Mouse (Mus musculus) liver, embryonic 16.5 days (tissue): ENCODE results near the gene Cyp1a1. TPM values are rescaled to one million over a fixed set of nuclear protein-coding genes. Genes with fewer than 3 reads are reported as not detected.

Experiments used
- ATAC-seq: fragments of 200-750 bp; cut with Nextera tagmentation; 2 replicates; pipeline ENCODE4 v1.8.0; 2017; ENCODE audit warnings: low read depth, mild to moderate bottlenecking, moderate number of reproducible peaks, moderate library complexity
- H3K27ac ChIP-seq: fragments of 300-500 bp; sonication (generic); 2 replicates; pipeline ENCODE4 v1.5.1; 2014; ENCODE audit warnings: mild to moderate bottlenecking, low read length
- H3K27me3 ChIP-seq: fragments of 300-500 bp; sonication (generic); 2 replicates; pipeline ENCODE4 v1.6.1; 2014; ENCODE audit warnings: low read depth, low read length, mixed read lengths; ENCODE audit not compliant: control insufficient read depth, insufficient read depth
- H3K36me3 ChIP-seq: fragments of 300-500 bp; sonication (generic); 2 replicates; pipeline ENCODE4 v1.6.1; 2014; ENCODE audit warnings: mild to moderate bottlenecking; ENCODE audit not compliant: control insufficient read depth, insufficient read depth
- H3K4me1 ChIP-seq: fragments of 300-500 bp; sonication (generic); 2 replicates; pipeline ENCODE4 v1.6.1; 2014; ENCODE audit warnings: low read depth, low read length, mixed read lengths; ENCODE audit not compliant: control insufficient read depth
- H3K4me2 ChIP-seq: fragments of 300-500 bp; sonication (generic); 2 replicates; pipeline ENCODE4 v1.6.1; 2014; ENCODE audit warnings: low read depth, low read length, mixed read lengths
- H3K4me3 ChIP-seq: fragments of 300-500 bp; sonication (generic); 2 replicates; pipeline ENCODE4 v1.5.1; 2014; ENCODE audit warnings: low read depth, mild to moderate bottlenecking, low read length
- H3K9ac ChIP-seq: fragments of 300-500 bp; sonication (generic); 2 replicates; pipeline ENCODE4 v1.6.1; 2014; ENCODE audit warnings: low read depth, low read length
- H3K9me3 ChIP-seq: fragments of 300-500 bp; sonication (generic); replicated peaks from 2 replicates; pipeline ENCODE4 v1.6.1; 2016; ENCODE audit warnings: low read length; ENCODE audit not compliant: control insufficient read depth
- WGBS: fragments of 180-500 bp; shearing (Covaris S2); extraction: QIAGEN DNeasy Blood & Tissue Kit; methylation state at CpG from one replicate; pipeline ENCODE4 v1.1.7; 2014; ENCODE audit not compliant: insufficient replicate concordance; 5-methylcytosine and 5-hydroxymethylcytosine counted together
- polyA plus RNA-seq: library from polyadenylated mRNA; unstranded; fragments of >200 nt; fragmentation: Nextera tagmentation; extraction: Ambion mirVana; gene quantifications from 2 replicates; pipeline ENCODE4 v1.2.1, GENCODE M21; 2015

Gene Cyp1a1
- polyA plus RNA-seq, 1 experiment from 2014 or later, result 0.05 TPM

DNA sequence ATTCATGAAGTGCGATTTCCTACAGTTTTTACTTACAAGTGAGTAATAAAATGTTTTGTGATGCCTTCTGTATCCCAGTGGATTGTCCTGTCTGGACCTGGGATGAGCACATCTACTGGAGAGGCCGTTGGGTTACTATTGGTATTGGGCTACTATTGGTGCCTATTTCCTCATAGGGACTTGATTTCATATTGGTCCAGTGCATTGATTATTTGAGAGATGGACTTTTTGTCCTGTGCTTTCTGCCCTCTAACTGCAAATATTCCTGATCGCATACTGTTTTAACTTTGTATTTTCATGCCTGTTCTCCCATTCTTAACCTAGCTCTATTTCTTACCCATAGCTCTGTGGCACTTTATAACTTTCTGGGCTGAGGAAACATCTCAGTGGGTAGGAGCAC lies 37.0 kb downstream of the Cyp1a1 start:
- no peaks in the 10 kb centered on the region for H3K9me3 ChIP-seq
- H3K36me3 ChIP-seq, result peaks cover 27% of the 10 kb centered on the region
- peaks cover 11% of the 10 kb centered on the region for H3K4me1 ChIP-seq
- H3K4me3 ChIP-seq, result no peak overlapping the region
- no peak overlapping the region for H3K9ac ChIP-seq
- no peak overlapping the region for H3K4me2 ChIP-seq
- no peak for ATAC-seq
- H3K27me3 ChIP-seq, result no peaks in the 10 kb centered on the region
- no peak overlapping the region for H3K27ac ChIP-seq
- WGBS, result 78% methylated on average over 3 of the region's 3 CpGs

DNA sequence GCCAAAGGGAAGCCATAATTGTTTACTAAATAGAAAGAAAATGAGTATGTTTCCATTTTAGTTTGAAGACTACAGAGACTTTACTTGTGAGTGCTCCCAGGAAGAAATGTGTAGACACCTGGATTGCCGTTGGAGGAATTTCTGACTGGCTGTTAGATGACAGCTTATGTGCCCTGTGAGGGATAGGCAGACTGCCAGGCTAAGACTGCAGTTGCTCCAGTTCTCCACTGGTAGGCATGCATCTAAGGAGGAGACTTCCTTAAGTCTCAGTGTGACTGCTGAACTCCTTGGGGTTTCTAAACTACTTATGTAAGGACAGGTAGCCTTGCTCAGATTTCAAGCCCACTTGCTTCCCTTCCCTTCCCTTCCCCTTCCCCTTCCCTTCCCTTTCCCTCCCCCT lies 40.6 kb downstream of the Cyp1a1 start:
- Histone ChIP-seq H3K36me3 (peaks cover 21% of the 10 kb centered on the region), H3K27me3 (no peaks in the 10 kb centered on the region), H3K4me3 (no peak overlapping the region), H3K9ac (no peak overlapping the region), H3K4me1 (peaks cover 7% of the 10 kb centered on the region), H3K4me2 (no peak overlapping the region), H3K27ac (no peak overlapping the region), H3K9me3 (no peaks in the 10 kb centered on the region)
- 83% methylated on average over 1 of the region's 1 CpGs for WGBS
- no peak for ATAC-seq

DNA sequence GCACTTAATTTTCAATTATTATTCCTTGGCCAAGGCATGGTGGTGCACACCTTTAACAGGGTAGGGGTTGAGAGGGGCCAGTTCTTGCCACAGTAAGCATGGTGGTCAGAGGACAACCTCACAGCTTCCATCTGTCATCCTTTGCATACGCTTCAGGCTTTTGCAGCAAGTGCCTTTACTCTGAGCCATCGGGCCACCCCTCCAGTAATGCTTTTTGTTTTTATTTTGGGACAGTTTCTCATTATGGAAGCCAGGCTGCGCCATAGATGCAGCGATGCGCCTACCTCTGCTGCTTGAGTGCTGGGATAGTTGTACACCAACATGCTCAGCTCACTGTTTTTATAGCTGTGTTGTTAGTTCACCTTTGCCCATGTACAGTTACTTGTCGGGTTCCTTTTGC lies 45.9 kb downstream of the Cyp1a1 start:
- ATAC-seq, result no peak
- H3K4me1 ChIP-seq, result no peaks in the 10 kb centered on the region
- no peak overlapping the region for H3K4me2 ChIP-seq
- 84% methylated on average over 6 of the region's 6 CpGs for WGBS
- no peak overlapping the region for H3K4me3 ChIP-seq
- no peak overlapping the region for H3K9ac ChIP-seq
- H3K27ac ChIP-seq, result no peak overlapping the region
- H3K9me3 ChIP-seq, result no peaks in the 10 kb centered on the region
- H3K36me3 ChIP-seq, result peaks cover 4% of the 10 kb centered on the region; the same call in 1 of the 2 replicates
- no peaks in the 10 kb centered on the region for H3K27me3 ChIP-seq

DNA sequence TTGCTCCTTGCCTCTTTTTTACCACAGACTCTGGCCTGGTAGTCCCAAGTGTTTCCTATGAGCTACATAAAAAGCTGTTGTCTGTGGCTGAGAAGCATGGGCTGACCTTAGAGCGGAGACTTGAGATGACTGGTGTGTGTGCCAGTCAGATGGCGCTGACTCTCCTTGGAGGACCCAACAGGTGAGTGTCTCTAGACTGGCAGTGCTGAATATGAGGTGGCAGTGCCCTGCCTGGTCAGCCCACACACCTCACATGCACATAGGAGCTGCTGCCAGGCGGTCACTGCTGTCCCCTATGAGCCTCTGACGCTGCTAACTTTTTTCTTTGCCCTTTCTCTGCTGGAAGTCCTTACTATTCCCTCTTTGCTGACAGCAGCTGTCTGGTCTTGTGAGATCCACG lies 52.1 kb downstream of the Cyp1a1 start:
- Histone ChIP-seq H3K4me3 (no peak overlapping the region), H3K9ac (no peak overlapping the region), H3K36me3 (peaks cover 14% of the 10 kb centered on the region), H3K27me3 (no peaks in the 10 kb centered on the region), H3K4me2 (no peak overlapping the region), H3K27ac (no peak overlapping the region), H3K4me1 (no peaks in the 10 kb centered on the region), H3K9me3 (no peaks in the 10 kb centered on the region)
- no peak for ATAC-seq
- WGBS, result 84% methylated on average over 5 of the region's 5 CpGs

DNA sequence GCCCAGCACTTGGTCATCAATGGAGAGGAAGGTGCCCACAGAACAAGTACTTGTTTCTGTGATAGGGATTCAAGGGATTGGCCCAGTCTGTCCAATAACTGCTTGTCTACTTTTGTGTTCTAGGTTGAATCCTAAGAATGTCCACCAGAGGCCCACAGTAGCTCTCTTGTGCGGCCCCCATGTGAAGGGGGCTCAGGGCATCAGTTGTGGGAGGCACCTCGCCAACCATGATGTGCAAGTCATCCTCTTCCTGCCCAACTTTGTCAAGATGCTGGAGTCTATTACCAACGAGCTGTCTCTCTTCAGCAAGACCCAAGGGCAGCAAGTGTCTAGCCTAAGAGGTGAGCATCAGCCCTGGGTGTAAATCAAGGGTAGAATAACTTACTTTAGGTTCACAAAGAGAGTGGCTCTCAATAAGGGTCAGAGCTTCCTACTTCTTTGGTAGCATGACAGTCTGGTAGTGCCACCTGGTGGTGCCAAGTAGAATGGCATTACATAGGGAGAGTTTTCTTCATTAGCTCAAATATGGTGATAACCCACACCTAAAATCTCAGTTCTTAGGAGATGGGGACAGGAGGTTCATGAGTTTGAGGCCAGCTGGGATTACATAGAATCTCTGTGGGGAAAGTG lies 56.8 kb downstream of the Cyp1a1 start:
- Histone ChIP-seq H3K4me3 (no peak overlapping the region), H3K4me1 (no peaks in the 10 kb centered on the region), H3K36me3 (peaks cover 59% of the 10 kb centered on the region), H3K27me3 (no peaks in the 10 kb centered on the region), H3K27ac (no peak overlapping the region), H3K4me2 (no peak overlapping the region), H3K9me3 (no peaks in the 10 kb centered on the region), H3K9ac (no peak overlapping the region)
- 43% methylated on average over 3 of the region's 3 CpGs for WGBS
- ATAC-seq, result no peak

DNA sequence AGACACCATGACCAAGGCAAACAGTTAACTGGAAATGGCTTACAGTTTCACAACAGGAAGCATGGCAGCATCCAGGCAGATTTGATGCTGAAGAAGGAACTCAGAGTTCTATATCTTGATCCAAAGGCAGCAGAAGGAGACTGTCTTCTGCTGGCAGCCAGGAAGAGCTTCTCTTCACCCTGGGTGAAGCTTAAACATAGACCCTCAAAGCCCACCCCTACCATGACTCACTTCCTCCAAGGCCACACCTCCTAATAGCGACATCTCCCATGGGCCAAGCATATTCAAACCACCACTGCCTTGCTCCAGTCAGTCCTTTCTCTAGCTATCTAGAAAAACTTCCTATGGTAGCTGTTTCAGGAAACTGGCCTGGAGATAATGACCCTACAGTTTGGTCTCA lies 59.3 kb downstream of the Cyp1a1 start:
- 65% methylated on average over 1 of the region's 1 CpGs for WGBS
- Histone ChIP-seq H3K36me3 (peaks cover 78% of the 10 kb centered on the region), H3K4me3 (no peak overlapping the region), H3K4me1 (no peaks in the 10 kb centered on the region), H3K27ac (no peak overlapping the region), H3K27me3 (no peaks in the 10 kb centered on the region), H3K9ac (no peak overlapping the region), H3K4me2 (no peak overlapping the region), H3K9me3 (no peaks in the 10 kb centered on the region)
- no peak for ATAC-seq

DNA sequence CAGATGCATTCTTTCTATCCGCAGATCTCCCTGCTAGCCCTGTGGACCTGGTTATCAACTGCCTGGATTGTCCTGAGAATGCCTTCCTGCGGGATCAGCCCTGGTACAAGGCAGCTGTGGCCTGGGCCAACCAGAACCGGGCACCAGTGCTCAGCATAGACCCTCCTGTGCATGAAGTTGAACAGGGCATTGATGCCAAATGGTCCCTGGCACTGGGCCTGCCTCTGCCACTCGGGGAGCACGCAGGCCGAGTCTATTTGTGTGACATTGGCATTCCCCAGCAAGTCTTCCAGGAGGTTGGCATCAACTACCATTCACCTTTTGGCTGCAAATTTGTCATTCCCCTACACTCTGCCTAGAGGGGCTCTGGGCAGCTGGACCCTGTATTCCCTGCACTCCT lies 60.4 kb downstream of the Cyp1a1 start:
- WGBS, result 93% methylated on average over 6 of the region's 6 CpGs
- H3K27ac ChIP-seq, result no peak overlapping the region
- H3K36me3 ChIP-seq, result peaks cover 85% of the 10 kb centered on the region

DNA sequence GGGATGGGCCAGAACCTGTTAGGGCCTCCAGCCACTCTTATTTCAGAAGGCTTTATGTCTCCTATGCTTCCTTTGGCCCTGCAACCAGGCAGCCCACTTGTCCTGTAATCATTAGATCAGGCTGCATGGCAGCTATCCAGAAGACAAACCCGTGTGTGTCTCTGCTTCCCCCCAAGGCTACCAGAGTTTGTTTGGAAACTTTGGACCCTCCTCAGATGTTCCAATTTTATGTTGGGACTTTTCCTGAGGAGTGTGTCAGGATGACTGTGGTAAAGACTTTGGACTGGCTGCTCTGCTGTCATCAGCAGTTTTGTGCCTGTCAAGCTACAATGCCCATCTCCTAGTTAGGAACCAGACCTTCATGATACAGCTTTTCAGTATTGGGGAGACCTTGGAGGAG lies 61.1 kb downstream of the Cyp1a1 start:
- no peak overlapping the region for H3K4me2 ChIP-seq
- no peak overlapping the region for H3K27ac ChIP-seq
- no peak for ATAC-seq
- H3K36me3 ChIP-seq, result peaks cover 88% of the 10 kb centered on the region
- no peak overlapping the region for H3K9ac ChIP-seq
- H3K4me1 ChIP-seq, result no peaks in the 10 kb centered on the region
- WGBS, result 50% methylated on average over 1 of the region's 1 CpGs
- no peaks in the 10 kb centered on the region for H3K9me3 ChIP-seq
- H3K4me3 ChIP-seq, result no peak overlapping the region
- H3K27me3 ChIP-seq, result no peaks in the 10 kb centered on the region

More for the DNA sequence above, 60.4 kb downstream of the Cyp1a1 start:
- Histone ChIP-seq H3K9ac (no peak overlapping the region), H3K4me3 (no peak overlapping the region), H3K4me1 (no peaks in the 10 kb centered on the region), H3K9me3 (no peaks in the 10 kb centered on the region), H3K27me3 (no peaks in the 10 kb centered on the region), H3K4me2 (no peak overlapping the region)
- ATAC-seq, result no peak

DNA sequence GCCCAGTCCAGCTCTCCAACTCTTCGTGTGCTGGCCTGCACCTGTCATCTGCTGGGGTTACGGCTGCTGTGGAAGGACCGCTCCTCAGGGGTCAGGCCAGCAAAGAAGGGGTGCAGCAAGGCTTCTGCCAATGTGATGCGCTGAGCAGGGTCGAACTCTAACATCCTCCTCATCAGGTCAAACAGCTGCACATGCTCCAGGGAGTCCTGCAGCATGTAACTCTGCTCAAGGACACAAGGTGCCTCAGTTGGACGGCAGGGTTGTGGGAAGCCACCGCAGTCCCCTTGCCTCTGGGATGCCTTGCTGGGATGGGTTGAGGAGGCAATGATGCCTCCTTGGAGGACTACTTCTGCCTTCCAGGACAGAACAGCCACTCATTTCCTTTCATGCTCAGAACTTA lies 63.2 kb downstream of the Cyp1a1 start:
- no peak for ATAC-seq
- no peaks in the 10 kb centered on the region for H3K27me3 ChIP-seq
- no peak overlapping the region for H3K9ac ChIP-seq
- no peak overlapping the region for H3K27ac ChIP-seq
- no peaks in the 10 kb centered on the region for H3K9me3 ChIP-seq
- H3K4me2 ChIP-seq, result no peak overlapping the region
- no peaks in the 10 kb centered on the region for H3K4me1 ChIP-seq
- WGBS, result 86% methylated on average over 7 of the region's 7 CpGs
- H3K4me3 ChIP-seq, result no peak overlapping the region
- H3K36me3 ChIP-seq, result peaks cover 98% of the 10 kb centered on the region
